Mouse (Mus musculus): ENCODE measurements around the gene Dirc2. TPM values are rescaled to one million over a fixed set of nuclear protein-coding genes. Genes with fewer than 3 reads are reported as not detected.

The Dirc2 gene
- polyA plus RNA-seq, 1 experiment = 35.1 TPM

DNA sequence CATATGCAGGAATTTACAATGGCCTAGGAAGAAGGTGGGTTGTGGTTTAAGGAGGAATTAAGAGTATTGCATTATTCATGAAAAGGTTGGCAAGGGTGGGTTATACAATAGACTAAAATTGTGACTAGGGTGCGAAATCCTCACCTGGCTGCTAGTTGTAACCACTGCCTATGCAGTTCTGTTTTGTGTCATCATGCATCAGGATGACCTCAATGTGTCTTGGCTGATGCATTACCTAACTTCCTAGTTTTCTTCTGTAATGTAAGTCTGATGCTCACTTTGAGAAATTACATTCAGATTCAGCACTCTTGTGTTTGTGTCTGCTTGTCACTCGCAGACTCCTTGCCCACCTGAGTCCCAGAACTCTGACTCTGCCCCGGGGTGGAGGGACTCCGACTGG lies 17.3 kb downstream of the Dirc2 start:
- DNase-seq = no peak
- Histone ChIP-seq H3K4me1 (ENCODE audit: control insufficient read depth, insufficient read depth, low read length) (no peaks in the 10 kb centered on the region), H3K27ac (ENCODE audit: insufficient read depth, low read depth, low read length) (no peak overlapping the region), H3K36me3 (ENCODE audit: control insufficient read depth, insufficient read depth, low read length) (no peaks in the 10 kb centered on the region), H3K4me3 (ENCODE audit: insufficient read depth, low read depth, low read length) (no peak overlapping the region), H3K27me3 (replicated peaks; ENCODE audit: control insufficient read depth, insufficient read depth, low read length) (no peaks in the 10 kb centered on the region)
- WGBS = 83% methylated on average over 4 of the region's 4 CpGs
- TF ChIP-seq POLR2A (IDR thresholded peaks at IDR 0.05; ENCODE audit: low read depth, low read length) = no peak
- TF ChIP-seq CTCF (conservative IDR thresholded peaks at IDR 0.05; ENCODE audit: insufficient read depth, insufficient read length, low read depth, low read length) = no peak

DNA sequence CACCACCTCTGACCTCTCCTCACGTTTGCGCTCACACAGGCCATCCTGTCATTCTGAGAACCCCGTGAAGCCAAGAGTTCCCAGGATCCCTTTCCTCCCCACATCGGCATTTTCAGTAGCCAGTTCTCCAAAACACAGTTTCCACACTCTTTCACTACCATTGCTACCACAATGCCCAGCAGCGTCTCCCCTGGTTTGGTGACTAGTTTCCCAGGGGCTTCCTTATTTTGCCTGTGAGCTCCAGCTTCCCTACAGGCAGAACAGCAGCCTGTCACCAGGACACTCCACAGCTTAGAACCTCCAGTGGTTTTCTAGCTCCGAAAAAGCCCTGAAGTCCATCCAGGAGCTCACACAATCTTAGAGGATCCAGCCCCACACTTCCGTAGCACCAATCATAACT lies 19.8 kb downstream of the Dirc2 start:
- TF ChIP-seq CTCF (conservative IDR thresholded peaks at IDR 0.05; ENCODE audit: insufficient read depth, insufficient read length, low read depth, low read length) (no peak), POLR2A (IDR thresholded peaks at IDR 0.05; ENCODE audit: low read depth, low read length) (no peak)
- DNase-seq = no peak
- no peak overlapping the region for H3K4me3 ChIP-seq (ENCODE audit: insufficient read depth, low read depth, low read length)
- no peak overlapping the region for H3K27ac ChIP-seq (ENCODE audit: insufficient read depth, low read depth, low read length)
- WGBS = 75% methylated on average over 7 of the region's 7 CpGs
- H3K27me3 ChIP-seq (replicated peaks; ENCODE audit: control insufficient read depth, insufficient read depth, low read length) = no peaks in the 10 kb centered on the region
- no peaks in the 10 kb centered on the region for H3K36me3 ChIP-seq (ENCODE audit: control insufficient read depth, insufficient read depth, low read length)
- no peaks in the 10 kb centered on the region for H3K4me1 ChIP-seq (ENCODE audit: control insufficient read depth, insufficient read depth, low read length)

DNA sequence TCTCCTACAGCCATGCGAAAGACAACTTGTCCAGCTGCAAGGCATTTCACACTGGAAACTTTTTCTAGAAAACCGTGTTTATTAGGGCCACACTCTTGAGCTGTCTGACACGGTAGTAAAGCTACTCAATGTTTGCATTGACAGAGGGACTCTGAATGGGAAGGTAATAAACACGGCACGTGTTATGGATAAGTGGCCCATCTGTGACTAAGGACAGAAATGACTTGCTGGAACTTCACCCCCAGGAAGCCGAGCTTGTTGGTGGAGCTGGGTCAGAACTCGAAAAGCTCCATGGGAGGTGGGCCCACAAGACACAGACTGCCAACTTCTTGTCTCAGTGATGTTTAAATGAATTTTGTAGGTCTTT lies 20.9 kb downstream of the Dirc2 start:
- Histone ChIP-seq H3K4me1 (ENCODE audit: control insufficient read depth, insufficient read depth, low read length) (no peaks in the 10 kb centered on the region), H3K4me3 (ENCODE audit: insufficient read depth, low read depth, low read length) (no peak overlapping the region), H3K27me3 (replicated peaks; ENCODE audit: control insufficient read depth, insufficient read depth, low read length) (no peaks in the 10 kb centered on the region), H3K27ac (ENCODE audit: insufficient read depth, low read depth, low read length) (no peak overlapping the region), H3K36me3 (ENCODE audit: control insufficient read depth, insufficient read depth, low read length) (no peaks in the 10 kb centered on the region)
- DNase-seq = no peak
- 82% methylated on average over 7 of the region's 7 CpGs for WGBS
- no peak for TF ChIP-seq POLR2A (IDR thresholded peaks at IDR 0.05; ENCODE audit: low read depth, low read length)
- no peak for TF ChIP-seq CTCF (conservative IDR thresholded peaks at IDR 0.05; ENCODE audit: insufficient read depth, insufficient read length, low read depth, low read length)

DNA sequence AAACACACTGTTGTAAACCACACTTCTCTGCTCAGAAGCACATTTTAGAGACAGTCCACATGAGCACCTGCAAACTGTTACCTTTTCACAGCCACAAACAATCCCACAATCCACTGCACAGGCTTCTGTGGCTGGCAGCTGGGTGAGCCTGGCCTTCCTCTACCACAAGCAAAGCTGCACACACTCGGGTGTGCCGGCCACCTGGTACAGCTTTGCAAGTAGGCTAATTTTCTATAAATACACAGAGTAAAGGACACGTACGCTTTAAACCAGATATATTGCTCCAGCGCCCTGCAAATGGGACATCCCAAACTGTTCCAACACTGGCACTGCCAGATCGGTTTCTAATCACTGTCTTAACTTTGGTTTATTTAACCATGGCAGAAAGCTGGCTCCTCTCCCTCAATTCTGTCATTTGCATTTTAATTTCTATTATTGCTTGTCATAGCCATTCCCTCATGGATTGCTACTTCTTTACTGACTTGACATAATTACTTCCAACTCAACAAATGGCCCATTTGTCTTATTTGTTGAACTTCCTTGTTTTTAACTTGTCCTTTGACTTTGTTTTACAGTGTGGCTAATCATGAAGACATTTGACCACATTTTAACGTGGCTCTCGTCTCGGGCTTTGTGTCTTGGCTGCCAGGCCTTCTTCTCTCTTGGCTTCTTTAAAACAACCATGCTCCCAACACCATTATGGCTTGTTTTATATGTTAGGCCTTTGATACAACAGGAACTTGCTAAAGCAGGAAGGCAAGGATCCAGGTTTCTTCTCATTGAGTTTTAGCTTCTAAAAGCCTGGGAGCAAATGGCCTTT lies 21.5 kb downstream of the Dirc2 start:
- DNase-seq = no peak
- Histone ChIP-seq H3K27me3 (replicated peaks; ENCODE audit: control insufficient read depth, insufficient read depth, low read length) (no peaks in the 10 kb centered on the region), H3K4me3 (ENCODE audit: insufficient read depth, low read depth, low read length) (no peak overlapping the region), H3K4me1 (ENCODE audit: control insufficient read depth, insufficient read depth, low read length) (no peaks in the 10 kb centered on the region), H3K27ac (ENCODE audit: insufficient read depth, low read depth, low read length) (no peak overlapping the region), H3K36me3 (ENCODE audit: control insufficient read depth, insufficient read depth, low read length) (no peaks in the 10 kb centered on the region)
- 83% methylated on average over 9 of the region's 9 CpGs for WGBS
- TF ChIP-seq POLR2A (IDR thresholded peaks at IDR 0.05; ENCODE audit: low read depth, low read length) (no peak), CTCF (conservative IDR thresholded peaks at IDR 0.05; ENCODE audit: insufficient read depth, insufficient read length, low read depth, low read length) (no peak)

DNA sequence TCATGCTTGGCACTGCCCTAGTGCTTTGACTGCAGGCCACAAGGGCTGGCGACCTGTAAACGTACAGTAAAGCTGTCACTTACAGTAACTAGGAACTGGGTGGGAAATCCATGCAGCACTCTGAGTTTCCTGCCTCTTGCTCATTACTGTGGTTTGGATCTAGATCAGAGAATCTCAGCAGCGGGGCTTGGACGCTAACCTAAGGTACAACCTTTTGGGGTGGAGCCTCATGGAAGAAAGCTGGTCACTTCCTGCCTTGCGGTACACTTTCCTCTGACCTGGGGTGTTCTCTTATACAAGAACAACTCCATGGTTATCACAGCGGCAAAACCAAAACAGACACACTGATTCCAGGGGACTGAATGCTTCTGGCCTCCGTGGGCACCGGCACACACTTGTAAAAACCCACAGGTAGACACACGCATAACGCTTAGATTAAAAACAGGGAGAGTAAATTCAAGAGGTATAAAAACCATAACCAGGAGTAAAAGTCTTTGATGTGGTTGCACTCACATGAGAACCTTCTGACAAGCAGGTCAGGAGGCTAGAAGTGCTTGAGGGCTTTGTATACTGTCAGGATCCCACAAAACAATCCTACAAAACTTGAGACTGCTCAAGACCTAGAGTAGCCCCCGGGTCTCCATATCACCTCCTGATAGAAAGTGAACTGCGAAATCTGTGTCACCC lies 26.8 kb downstream of the Dirc2 start:
- 74% methylated on average over 12 of the region's 12 CpGs for WGBS
- no peak overlapping the region for H3K4me3 ChIP-seq (ENCODE audit: insufficient read depth, low read depth, low read length)
- no peak for TF ChIP-seq CTCF (conservative IDR thresholded peaks at IDR 0.05; ENCODE audit: insufficient read depth, insufficient read length, low read depth, low read length)
- TF ChIP-seq POLR2A (IDR thresholded peaks at IDR 0.05; ENCODE audit: low read depth, low read length) = no peak
- no peak for DNase-seq
- H3K27ac ChIP-seq (ENCODE audit: insufficient read depth, low read depth, low read length) = no peak overlapping the region
- H3K36me3 ChIP-seq (ENCODE audit: control insufficient read depth, insufficient read depth, low read length) = no peaks in the 10 kb centered on the region
- no peaks in the 10 kb centered on the region for H3K4me1 ChIP-seq (ENCODE audit: control insufficient read depth, insufficient read depth, low read length)
- no peaks in the 10 kb centered on the region for H3K27me3 ChIP-seq (replicated peaks; ENCODE audit: control insufficient read depth, insufficient read depth, low read length)

DNA sequence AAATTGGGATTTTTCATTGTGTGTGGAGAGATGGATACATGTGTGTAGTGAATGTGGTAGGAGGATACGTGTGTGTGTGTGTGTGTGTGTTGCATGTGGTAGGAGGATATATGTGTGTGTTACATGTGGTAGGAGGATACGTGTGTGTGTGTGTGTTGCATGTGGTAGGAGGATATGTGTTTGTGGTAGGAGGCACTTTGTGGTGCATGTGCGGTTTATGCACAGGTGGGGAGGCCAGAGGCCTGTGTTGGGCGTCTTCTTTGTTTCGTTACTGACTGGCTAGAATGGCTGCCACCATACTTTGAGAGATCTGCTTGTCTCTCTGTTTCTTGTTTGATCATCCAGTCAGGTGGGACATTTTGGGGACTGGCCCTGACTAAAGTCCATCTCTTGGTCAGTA lies 27.5 kb downstream of the Dirc2 start:
- H3K36me3 ChIP-seq (ENCODE audit: control insufficient read depth, insufficient read depth, low read length) = no peaks in the 10 kb centered on the region
- H3K4me3 ChIP-seq (ENCODE audit: insufficient read depth, low read depth, low read length) = no peak overlapping the region
- no peaks in the 10 kb centered on the region for H3K4me1 ChIP-seq (ENCODE audit: control insufficient read depth, insufficient read depth, low read length)
- no peak overlapping the region for H3K27ac ChIP-seq (ENCODE audit: insufficient read depth, low read depth, low read length)
- 96% methylated on average over 5 of the region's 5 CpGs for WGBS
- no peak for DNase-seq
- TF ChIP-seq CTCF (conservative IDR thresholded peaks at IDR 0.05; ENCODE audit: insufficient read depth, insufficient read length, low read depth, low read length) = no peak
- no peaks in the 10 kb centered on the region for H3K27me3 ChIP-seq (replicated peaks; ENCODE audit: control insufficient read depth, insufficient read depth, low read length)

DNA sequence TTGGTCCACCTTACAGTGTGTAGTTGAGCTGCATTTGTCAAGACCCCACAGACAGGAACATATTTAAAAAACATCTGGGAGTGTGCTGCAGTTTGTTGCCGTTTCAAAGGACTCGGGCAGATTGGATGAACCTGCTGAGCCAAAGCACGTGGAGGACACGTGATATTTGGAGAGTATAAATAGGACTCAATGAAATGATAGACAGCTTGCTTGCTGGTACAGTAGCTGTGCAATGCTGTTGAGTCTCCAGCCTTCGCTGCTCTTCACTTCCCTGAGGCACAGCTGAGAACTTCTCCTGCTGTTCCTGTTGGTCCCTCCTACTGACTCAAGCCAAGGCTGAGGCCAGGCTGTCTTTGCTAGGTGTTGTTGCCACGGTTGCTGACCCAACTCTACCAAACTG lies 28.2 kb downstream of the Dirc2 start:
- Histone ChIP-seq H3K27ac (ENCODE audit: insufficient read depth, low read depth, low read length) (no peak overlapping the region), H3K36me3 (ENCODE audit: control insufficient read depth, insufficient read depth, low read length) (no peaks in the 10 kb centered on the region), H3K4me3 (ENCODE audit: insufficient read depth, low read depth, low read length) (no peak overlapping the region), H3K4me1 (ENCODE audit: control insufficient read depth, insufficient read depth, low read length) (no peaks in the 10 kb centered on the region), H3K27me3 (replicated peaks; ENCODE audit: control insufficient read depth, insufficient read depth, low read length) (no peaks in the 10 kb centered on the region)
- TF ChIP-seq POLR2A (IDR thresholded peaks at IDR 0.05; ENCODE audit: low read depth, low read length) = no peak
- TF ChIP-seq CTCF (conservative IDR thresholded peaks at IDR 0.05; ENCODE audit: insufficient read depth, insufficient read length, low read depth, low read length) = no peak
- WGBS = 79% methylated on average over 6 of the region's 6 CpGs
- DNase-seq = no peak
